Mouse (Mus musculus): ENCODE data around the gene Cstf3. TPM values are rescaled to one million over a fixed set of nuclear protein-coding genes. Genes with fewer than 3 reads are reported as not detected.
A peak's percentile ranks its signal among the peaks of the same experiment; 100 is the strongest.
"Not testable (repeated sequence)": the region's sequence is repeated elsewhere in the genome, so short reads cannot be mapped to it uniquely, and the experiment has no call there.

Gene Cstf3
- 72.2 and 74.4 TPM in 2 replicates for polyA plus RNA-seq (2015; fragmentation: Nextera tagmentation; extraction: Ambion mirVana)

GRCm38 (mm10) chr2:104590068-104590828, at the start of gene Cstf3:
Gene Cstf3 (plus strand): TSS chr2:104590523.
- peak; percentile 100 for ATAC-seq (replicated peaks; ENCODE audit: low FRiP score)
- under 1% methylated on average over 58 of the region's 59 CpGs for whole genome bisulfite sequencing
- H3K9me3 ChIP-seq (replicated peaks) = no peaks in the 10 kb centered on the region
- H3K4me2 ChIP-seq = peak within 1 kb of the TSS; percentile 72
- H3K4me1 ChIP-seq = peaks cover 23% of the 10 kb centered on the region
- no peaks in the 10 kb centered on the region for H3K36me3 ChIP-seq
- peak within 1 kb of the TSS; percentile 87 for H3K9ac ChIP-seq
- H3K4me3 ChIP-seq (replicated peaks) = peak within 1 kb of the TSS; percentile 71
- peak within 1 kb of the TSS; percentile 89 for H3K27ac ChIP-seq
- no peaks in the 10 kb centered on the region for H3K27me3 ChIP-seq

- H3K4me1 ChIP-seq; H3K27ac ChIP-seq; H3K9me3 ChIP-seq (replicated peaks); H3K4me2 ChIP-seq; H3K4me3 ChIP-seq (replicated peaks); H3K9ac ChIP-seq; H3K36me3 ChIP-seq; ATAC-seq (replicated peaks; ENCODE audit: low FRiP score); H3K27me3 ChIP-seq: not testable (repeated sequence)
- 93% methylated on average over 22 of the region's 22 CpGs for WGBS
Measured at GRCm38 (mm10) chr2:104556711-104557110, 33.6 kb upstream of the Cstf3 start.

- Histone ChIP-seq H3K9ac (no peak overlapping the region), H3K27me3 (no peaks in the 10 kb centered on the region), H3K27ac (no peak overlapping the region), H3K4me1 (no peaks in the 10 kb centered on the region), H3K36me3 (no peaks in the 10 kb centered on the region), H3K9me3 (replicated peaks) (no peaks in the 10 kb centered on the region), H3K4me3 (replicated peaks) (no peak overlapping the region), H3K4me2 (no peak overlapping the region)
- ATAC-seq (replicated peaks; ENCODE audit: low FRiP score) = no peak
- WGBS = 90% methylated on average over 9 of the region's 9 CpGs
Measured at GRCm38 (mm10) chr2:104557722-104558121, 32.6 kb upstream of the Cstf3 start.

DNA sequence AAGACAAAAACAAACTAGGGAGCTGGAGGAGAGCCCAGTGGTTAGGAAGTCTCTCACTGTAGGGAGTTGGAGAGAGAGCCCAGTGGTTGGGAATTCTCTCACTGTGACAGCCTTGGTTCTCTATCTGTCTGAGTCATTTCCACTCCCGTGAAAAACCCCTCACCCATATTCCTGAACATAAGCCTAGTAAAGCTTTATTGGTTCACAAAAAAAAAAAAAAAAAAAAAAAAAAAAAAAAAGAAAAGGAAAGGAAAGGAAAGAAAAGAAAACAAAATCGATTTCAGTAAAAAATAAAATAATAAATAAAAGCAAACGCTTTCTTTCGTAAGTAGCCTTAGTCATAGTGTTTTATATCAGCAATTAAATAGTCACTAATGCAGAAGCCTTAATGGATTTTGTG, 32.0 kb upstream of the Cstf3 start:
- 87% methylated on average over 4 of the region's 4 CpGs for WGBS
- no peak for ATAC-seq (replicated peaks; ENCODE audit: low FRiP score)
- no peak overlapping the region for H3K4me3 ChIP-seq (replicated peaks)
- H3K27ac ChIP-seq = no peak overlapping the region
- no peaks in the 10 kb centered on the region for H3K27me3 ChIP-seq
- no peak overlapping the region for H3K9ac ChIP-seq
- H3K4me1 ChIP-seq = no peaks in the 10 kb centered on the region
- H3K4me2 ChIP-seq = no peak overlapping the region
- no peaks in the 10 kb centered on the region for H3K36me3 ChIP-seq
- H3K9me3 ChIP-seq (replicated peaks) = no peaks in the 10 kb centered on the region

GRCm38 (mm10) chr2:104558938-104559337, 31.4 kb upstream of the Cstf3 start:
- no peaks in the 10 kb centered on the region for H3K9me3 ChIP-seq (replicated peaks)
- no peak overlapping the region for H3K27ac ChIP-seq
- no peak overlapping the region for H3K4me3 ChIP-seq (replicated peaks)
- 68% methylated on average over 6 of the region's 6 CpGs for WGBS
- H3K4me1 ChIP-seq = no peaks in the 10 kb centered on the region
- H3K36me3 ChIP-seq = no peaks in the 10 kb centered on the region
- no peak overlapping the region for H3K4me2 ChIP-seq
- no peaks in the 10 kb centered on the region for H3K27me3 ChIP-seq
- H3K9ac ChIP-seq = no peak overlapping the region
- ATAC-seq (replicated peaks; ENCODE audit: low FRiP score) = no peak

DNA sequence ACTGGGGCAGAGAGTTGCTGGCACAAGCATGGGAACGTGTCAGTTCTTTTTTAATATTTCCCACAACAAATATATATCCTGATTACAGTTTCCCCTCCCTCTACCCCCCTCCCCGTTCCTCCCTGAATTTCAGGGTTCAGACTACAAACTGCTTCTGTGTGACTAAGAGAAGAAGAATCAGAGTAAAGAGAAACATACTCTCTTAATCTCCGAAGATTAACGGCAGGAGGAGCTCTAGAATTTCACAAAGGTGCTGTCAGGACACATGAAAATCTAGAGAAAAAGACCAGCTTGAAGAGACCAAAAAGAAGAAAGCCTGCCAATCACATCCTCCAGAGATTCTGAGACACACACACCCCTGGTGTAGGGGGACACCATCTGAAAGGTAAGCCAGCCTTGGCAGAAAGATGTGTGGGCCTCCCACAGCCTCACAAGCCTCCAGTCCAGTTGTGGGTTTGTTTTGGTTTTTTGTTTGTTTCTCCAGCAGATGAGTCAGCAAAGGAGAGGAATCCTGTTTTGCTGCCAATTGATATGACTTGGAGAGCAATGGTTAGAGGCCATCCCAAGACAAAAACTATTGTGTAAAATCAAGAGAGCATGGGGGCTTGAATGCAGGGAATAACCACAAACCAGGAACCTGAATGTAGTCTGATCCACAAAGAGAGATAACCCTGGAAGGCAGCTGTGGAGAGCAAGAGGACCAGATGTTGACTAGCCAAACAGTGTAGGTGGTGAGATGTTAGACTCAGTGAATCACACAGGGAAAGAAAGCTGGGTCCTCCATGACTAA, 30.5 kb upstream of the Cstf3 start:
- WGBS = 73% methylated on average over 4 of the region's 4 CpGs
- Histone ChIP-seq H3K4me2 (no peak overlapping the region), H3K4me3 (replicated peaks) (no peak overlapping the region), H3K36me3 (no peaks in the 10 kb centered on the region), H3K27ac (no peak overlapping the region), H3K4me1 (no peaks in the 10 kb centered on the region), H3K9me3 (replicated peaks) (no peaks in the 10 kb centered on the region), H3K9ac (no peak overlapping the region), H3K27me3 (no peaks in the 10 kb centered on the region)
- no peak for ATAC-seq (replicated peaks; ENCODE audit: low FRiP score)

DNA sequence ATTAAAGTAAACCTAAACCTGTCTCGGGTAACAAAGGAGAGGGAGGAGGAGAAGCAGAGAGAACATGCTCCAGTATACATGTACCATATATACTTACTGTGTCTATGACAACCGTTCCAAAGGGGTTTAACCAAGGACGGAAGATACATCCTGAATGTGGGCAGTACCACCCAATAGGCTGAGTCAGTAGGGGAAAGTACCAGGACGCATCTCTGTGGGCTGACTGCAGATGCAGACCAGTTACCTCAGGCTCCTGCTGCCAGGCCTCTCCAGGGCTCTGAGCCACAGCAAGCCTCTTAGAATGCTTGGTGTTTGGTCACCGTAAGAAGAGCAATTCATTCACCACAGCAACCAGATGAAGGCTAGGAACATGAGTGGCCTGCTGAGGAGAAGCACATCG, 28.9 kb upstream of the Cstf3 start:
- no peaks in the 10 kb centered on the region for H3K27me3 ChIP-seq
- 91% methylated on average over 6 of the region's 6 CpGs for WGBS

GRCm38 (mm10) chr2:104561986-104562532, 28.3 kb upstream of the Cstf3 start:
- no peak overlapping the region for H3K4me3 ChIP-seq (replicated peaks)
- H3K27me3 ChIP-seq = no peaks in the 10 kb centered on the region
- no peaks in the 10 kb centered on the region for H3K36me3 ChIP-seq
- no peaks in the 10 kb centered on the region for H3K4me1 ChIP-seq
- H3K9ac ChIP-seq = no peak overlapping the region
- H3K4me2 ChIP-seq = no peak overlapping the region
- no peak for ATAC-seq (replicated peaks; ENCODE audit: low FRiP score)
- no peak overlapping the region for H3K27ac ChIP-seq
- no peaks in the 10 kb centered on the region for H3K9me3 ChIP-seq (replicated peaks)
- 82% methylated on average over 4 of the region's 4 CpGs for WGBS

More for the DNA sequence above, 28.9 kb upstream of the Cstf3 start:
- no peak overlapping the region for H3K9ac ChIP-seq
- no peaks in the 10 kb centered on the region for H3K9me3 ChIP-seq (replicated peaks)
- ATAC-seq (replicated peaks; ENCODE audit: low FRiP score) = no peak
- H3K27ac ChIP-seq = no peak overlapping the region
- no peak overlapping the region for H3K4me3 ChIP-seq (replicated peaks)
- H3K4me2 ChIP-seq = no peak overlapping the region
- H3K4me1 ChIP-seq = no peaks in the 10 kb centered on the region
- H3K36me3 ChIP-seq = no peaks in the 10 kb centered on the region

DNA sequence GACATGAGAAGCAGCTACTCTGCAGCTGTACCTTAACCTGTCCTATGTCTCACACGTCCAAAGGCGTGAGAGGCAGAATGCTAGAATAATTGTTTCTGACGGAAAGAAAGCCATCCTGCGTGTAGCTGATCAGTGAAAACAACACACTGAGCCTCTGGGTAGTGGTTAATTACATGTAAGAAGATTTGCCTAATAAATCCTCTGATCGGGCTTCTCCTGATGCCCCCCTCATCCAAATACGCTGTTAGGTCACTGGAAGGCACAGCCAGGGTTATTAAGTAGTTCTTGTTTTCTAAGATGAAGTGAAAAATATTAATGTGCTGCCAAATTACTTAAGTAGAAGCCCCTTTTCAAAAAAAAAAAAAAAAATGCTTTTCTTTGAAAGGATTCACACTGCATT, 18.3 kb upstream of the Cstf3 start:
- no peak for ATAC-seq (replicated peaks; ENCODE audit: low FRiP score)
- no peaks in the 10 kb centered on the region for H3K4me1 ChIP-seq

GRCm38 (mm10) chr2:104576216-104576615, 14.1 kb upstream of the Cstf3 start:
- H3K4me3 ChIP-seq (replicated peaks) = no peak overlapping the region
- no peaks in the 10 kb centered on the region for H3K27me3 ChIP-seq
- ATAC-seq (replicated peaks; ENCODE audit: low FRiP score) = no peak
- H3K9me3 ChIP-seq (replicated peaks) = no peaks in the 10 kb centered on the region
- 83% methylated on average over 5 of the region's 5 CpGs for WGBS
- no peak overlapping the region for H3K9ac ChIP-seq
- no peak overlapping the region for H3K27ac ChIP-seq
- no peak overlapping the region for H3K4me2 ChIP-seq
- H3K36me3 ChIP-seq = no peaks in the 10 kb centered on the region
- H3K4me1 ChIP-seq = 0 out of 2 replicates have a peak, but pooled peaks cover 2% of the 10 kb centered on the region

More for the DNA sequence above, 18.3 kb upstream of the Cstf3 start:
- no peaks in the 10 kb centered on the region for H3K9me3 ChIP-seq (replicated peaks)
- WGBS = 73% methylated on average over 6 of the region's 6 CpGs
- no peak overlapping the region for H3K9ac ChIP-seq
- no peaks in the 10 kb centered on the region for H3K27me3 ChIP-seq
- H3K4me3 ChIP-seq (replicated peaks) = no peak overlapping the region
- no peak overlapping the region for H3K27ac ChIP-seq
- no peaks in the 10 kb centered on the region for H3K36me3 ChIP-seq
- H3K4me2 ChIP-seq = no peak overlapping the region

DNA sequence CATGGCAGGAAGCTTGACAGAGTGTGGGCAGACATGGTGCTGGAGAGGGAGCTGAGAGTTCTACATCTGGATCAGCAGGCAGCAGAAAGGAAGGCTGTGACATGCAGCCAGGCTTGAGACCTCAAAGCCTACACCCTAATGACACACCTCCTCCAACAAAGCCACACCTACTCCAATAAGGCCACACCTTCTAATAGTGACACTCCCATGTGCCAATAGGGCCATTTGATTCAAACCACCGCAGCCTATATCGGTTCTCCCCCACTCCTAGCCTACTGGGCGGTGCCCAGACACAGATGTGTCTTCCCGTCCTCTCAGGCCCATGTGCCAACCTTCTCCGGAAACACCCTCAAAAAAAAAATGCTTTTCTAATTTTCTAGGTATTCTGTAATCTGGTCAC, 12.3 kb upstream of the Cstf3 start:
- H3K27me3 ChIP-seq = no peaks in the 10 kb centered on the region
- 0 out of 2 replicates have a peak, but pooled peaks cover 3% of the 10 kb centered on the region for H3K4me1 ChIP-seq
- no peak overlapping the region for H3K9ac ChIP-seq
- no peaks in the 10 kb centered on the region for H3K36me3 ChIP-seq
- 77% methylated on average over 5 of the region's 5 CpGs for WGBS
- no peak overlapping the region for H3K4me3 ChIP-seq (replicated peaks)
- no peaks in the 10 kb centered on the region for H3K9me3 ChIP-seq (replicated peaks)
- ATAC-seq (replicated peaks; ENCODE audit: low FRiP score) = no peak
- no peak overlapping the region for H3K27ac ChIP-seq
- H3K4me2 ChIP-seq = no peak overlapping the region

All from kidney, embryonic 15.5 days (tissue).